Mouse (Mus musculus): ENCODE measurements around the gene Aadac.

The Aadac gene

DNA sequence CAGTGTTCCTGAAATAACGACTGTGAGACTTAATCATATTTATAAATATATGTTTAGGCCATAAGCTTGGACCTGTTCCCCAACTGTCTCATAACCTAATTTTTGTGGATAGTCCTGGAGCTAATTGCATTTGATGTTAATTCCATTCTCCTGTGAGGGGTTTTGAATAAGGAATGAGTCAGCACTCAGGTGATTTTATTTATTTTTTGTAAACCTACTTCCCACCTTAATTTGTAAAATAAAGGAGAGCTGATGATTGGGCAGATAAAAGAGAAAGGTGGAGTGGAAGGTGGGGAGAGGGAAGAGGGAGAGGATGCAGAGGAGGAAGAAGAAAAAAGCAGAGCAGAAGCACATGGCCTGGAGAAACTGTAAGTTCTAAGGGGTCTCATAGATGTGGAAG, at the start of gene Aadac:
Gene Aadac, plus strand, starts transcription at position 301 of the 400 bp plus-strand sequence.
- no peak for DNase-seq (ENCODE audit: low read depth, low spot score)

DNA sequence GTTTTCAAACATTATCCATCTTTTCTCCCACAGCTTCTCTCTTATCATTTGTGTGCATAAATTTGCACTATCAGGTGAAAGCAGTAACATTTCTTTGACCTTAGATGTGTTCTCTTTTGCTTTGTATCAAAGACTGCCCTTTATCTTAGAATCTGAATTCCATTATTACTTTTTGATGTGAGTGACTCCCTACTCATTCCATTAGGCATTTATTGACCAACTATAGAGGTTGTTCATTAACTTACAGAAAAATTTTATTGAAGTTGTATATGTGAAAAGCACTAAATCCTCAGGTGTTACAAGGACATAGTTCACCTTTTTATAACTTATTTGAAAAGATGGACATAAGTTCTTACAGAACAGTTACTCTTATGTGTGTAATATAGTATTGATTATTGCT, 21.9 kb upstream of the Aadac start:
- DNase-seq (ENCODE audit: low read depth, low spot score), result no peak

DNA sequence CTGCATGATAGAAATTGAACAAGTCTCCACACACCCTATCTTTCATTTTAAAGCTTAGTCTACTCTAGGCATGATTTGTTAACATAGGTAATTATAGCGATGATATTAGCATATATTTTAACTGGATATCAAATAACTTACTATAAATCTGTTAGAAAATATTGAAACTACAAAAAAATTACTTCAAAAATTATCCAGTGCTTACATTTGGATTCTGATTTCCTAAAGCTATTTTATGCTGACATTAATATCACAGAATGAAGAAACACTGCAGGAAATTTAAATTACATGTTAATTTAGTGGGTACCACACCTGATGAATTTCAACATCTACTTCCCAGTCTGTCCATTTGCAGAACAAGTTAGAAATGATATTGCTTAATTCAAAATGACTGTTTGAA, 19.1 kb upstream of the Aadac start, which contains the start of gene Aadacl2:
Gene Aadacl2, plus strand, starts transcription at position 301 of the 400 bp plus-strand sequence.
- DNase-seq (ENCODE audit: low read depth, low spot score), result no peak

DNA sequence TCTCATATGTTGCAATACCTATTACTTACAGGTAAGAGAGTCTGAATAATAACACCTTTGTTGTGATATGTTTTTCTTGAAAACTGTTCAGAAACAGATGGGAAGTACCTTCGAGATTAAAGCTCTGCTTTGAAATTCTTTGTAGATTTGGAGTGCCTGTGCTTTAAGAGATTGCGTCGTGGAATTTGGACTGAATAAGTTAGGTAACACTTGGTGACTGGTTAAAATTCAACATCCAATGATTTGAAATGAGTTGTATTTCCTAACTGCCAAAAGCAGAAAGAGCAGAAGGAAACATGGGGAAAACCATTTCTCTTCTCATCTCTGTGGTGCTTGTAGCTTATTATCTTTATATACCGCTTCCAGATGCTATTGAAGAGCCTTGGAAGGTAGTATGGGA, 6.0 kb downstream of the Aadac start:
- no peak for DNase-seq (ENCODE audit: low read depth, low spot score)

DNA sequence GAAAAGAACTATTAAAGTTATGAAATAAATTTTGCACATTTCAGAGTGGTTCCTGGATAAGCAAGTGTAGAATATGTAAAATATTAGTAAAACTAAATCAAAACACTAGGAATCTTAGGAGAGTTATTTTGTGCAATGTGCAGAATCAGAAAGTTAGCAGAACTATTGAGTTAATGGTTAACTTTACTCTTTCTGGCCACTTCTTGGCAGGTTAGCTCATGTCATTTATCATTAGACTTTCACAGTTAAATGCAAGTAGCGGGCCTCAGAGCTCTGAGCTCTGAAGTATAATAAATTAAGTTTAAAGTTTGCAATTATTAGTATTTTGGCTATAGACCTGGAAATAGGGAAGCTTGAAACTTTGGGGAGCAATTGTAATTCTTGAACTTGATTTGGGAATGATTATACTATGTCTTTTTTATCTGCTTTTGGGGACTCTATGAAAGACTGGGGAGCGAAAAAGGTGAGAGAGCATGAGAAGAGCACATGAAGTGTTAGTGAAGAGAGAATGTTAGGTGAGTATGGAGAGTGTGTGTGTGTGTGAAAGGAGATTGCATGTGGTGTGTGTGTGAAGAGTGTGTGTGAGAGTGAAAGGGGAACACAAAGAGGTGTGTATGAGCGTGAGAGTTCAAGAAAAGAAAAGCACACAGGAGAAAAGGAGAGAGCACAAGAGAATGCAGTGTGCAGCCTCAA, 20.9 kb downstream of the Aadac start:
- no peak for DNase-seq (ENCODE audit: low read depth, low spot score)

DNA sequence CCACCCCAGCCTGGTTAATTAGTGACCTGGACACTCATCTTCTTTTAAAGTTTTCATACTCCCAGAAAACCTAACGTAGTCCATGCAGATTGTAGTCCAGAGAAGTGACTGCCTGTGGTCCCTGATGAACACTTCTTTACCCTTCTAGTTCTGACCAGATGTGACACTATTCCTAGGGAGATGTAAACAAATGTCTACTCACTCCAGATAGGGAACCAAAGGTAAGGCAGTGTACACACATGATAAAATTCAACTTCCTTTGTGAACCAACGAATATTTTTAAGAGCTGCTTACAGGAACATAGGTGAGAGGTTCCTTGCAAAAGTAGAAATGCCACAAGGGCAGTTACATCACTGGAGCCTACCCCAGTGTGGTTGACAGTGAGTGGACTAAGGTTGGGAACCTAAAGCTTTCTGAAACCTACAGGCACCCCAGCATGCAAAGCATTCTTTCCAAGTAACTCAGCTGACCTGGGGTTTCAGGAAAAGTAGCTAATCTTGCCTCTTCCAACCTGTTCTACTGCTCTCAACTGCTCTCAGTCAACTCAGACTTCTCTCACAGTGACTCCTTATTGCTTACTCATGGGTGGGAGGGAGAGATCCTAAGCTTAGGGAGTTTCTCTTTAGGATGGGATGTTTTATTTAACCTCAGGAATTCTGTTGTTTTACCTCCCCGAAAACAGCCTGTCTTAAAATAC, 27.9 kb downstream of the Aadac start:
- DNase-seq (ENCODE audit: low read depth, low spot score), result no peak

DNA sequence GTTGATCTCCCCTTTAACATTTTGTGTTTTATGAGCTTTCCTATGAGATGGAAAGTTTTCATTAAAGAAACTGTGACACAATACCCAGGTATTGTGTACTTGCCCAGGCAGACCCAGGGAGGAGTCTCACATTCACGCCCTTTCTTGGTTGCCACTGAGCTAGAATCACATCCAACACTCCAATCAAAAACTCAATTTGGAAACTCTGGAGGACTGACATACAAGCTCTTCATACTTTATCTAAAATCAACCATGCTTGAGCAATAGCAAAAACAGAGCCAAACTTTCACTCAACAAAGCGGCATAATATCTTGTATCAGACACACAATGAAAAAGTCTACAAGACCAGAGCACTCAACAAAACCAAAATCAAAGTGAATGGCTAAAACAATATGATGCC, 28.4 kb downstream of the Aadac start:
- no peak for DNase-seq (ENCODE audit: low read depth, low spot score)

DNA sequence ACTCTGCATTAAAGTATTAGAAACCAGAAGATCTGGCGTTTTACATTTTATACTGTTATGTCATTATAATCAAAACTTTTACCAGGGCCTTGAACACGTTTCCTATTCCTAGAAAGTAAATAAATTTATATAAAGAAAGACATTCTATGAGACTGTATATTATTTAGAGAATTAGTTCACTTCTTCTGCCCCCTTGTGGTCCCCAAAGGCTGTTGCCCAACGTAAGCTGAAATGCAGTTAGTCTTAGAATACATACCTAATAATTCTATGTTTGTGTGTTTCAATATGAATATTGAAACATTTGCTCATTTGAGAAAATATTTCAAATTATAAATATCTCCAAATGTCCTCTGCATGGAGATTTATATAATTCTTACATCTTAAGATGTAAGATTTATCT, 30.9 kb downstream of the Aadac start:
- peak; percentile 7 for DNase-seq (ENCODE audit: low read depth, low spot score)

DNA sequence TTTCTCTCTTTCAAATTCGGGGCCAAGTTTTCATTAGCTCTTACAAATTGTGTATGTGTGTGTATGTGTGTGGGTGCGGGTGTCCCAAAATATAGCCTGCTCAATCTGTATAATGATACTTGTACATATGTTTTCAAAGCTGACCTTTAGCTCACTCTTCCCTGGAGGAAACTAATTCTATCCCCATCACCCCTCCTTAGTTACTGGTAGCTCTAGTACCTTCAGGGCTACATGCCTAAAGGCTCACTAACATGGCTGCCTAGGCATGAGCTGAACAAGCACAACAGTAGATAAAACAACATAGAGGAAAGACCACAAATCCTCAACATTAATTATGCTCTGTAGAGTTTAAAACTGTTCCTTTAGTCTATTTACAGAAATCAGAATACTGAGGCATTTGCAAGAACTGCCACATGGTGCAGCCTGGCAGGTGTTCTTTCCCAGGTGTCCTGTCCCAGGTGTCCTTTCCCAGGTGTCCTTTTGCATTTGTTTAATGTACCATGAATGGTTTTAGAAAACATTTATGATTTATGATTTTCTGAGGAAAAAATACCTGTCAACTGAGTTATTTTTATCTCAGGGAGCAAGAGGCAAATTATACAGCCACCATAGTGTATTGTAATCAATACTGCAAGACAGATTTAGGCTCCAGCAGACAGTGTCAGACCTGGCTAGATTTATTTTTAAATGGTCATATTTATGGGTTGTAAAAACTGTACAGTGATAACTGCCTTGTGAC, 31.7 kb downstream of the Aadac start:
- DNase-seq (ENCODE audit: low read depth, low spot score), result no peak

DNA sequence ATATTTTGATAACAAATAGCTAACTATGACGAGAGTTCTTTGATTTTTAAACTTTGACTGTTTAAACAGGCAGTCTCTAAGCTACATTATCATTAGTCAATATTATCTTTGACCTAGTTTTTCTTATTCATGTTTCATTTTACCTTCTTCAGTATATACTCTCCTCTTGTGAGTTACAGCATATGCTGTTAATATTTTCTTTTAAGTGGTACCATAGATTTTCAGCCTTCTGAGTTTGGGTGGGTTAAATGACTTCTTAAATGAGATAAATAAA, 32.2 kb downstream of the Aadac start:
- DNase-seq (ENCODE audit: low read depth, low spot score), result no peak

DNA sequence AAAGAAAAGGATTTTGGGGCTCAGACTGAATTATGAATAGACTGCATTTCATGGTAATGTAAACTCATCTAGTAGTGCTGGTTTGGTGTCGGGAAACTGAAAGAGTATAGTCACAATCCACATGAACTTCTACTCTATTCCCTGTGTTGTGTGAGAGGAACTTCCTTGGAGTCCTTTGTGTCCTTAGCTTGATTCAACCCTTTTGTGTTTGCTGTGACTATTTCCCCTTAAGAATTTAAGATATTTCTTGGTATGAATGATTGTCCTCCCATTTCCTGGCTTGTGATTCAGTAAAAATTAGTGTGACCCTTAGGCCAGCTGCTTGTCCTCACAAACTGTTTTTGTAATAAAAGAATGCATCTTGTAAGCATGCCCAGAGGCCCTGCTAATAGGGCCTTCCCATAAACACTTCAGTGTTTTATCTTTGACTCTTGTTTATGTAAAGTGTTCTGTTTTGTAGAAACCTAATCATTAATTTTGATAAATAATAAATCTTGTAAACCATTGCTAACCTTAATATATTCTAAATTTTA, 53.4 kb downstream of the Aadac start:
- no peak for DNase-seq (ENCODE audit: low read depth, low spot score)

DNA sequence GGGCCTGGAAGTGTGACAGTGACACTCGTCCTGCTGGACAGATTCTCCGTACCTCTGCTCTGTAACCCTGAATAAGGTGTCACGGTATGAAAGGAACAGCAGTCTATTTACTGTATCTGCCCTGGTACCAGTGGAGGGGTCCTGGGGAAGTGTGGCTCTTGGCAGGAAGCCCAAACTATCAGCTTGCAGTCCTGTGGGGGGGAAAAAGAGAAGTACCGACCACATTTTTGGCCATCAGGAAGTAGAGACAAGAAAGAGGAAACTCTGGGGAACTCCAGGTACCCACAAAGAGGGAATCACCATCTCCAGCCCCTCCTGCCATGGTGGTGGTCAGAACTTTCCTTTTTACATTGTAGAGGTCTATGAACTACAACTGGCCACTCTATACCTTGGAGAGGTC, 55.1 kb downstream of the Aadac start:
- no peak for DNase-seq (ENCODE audit: low read depth, low spot score)

DNA sequence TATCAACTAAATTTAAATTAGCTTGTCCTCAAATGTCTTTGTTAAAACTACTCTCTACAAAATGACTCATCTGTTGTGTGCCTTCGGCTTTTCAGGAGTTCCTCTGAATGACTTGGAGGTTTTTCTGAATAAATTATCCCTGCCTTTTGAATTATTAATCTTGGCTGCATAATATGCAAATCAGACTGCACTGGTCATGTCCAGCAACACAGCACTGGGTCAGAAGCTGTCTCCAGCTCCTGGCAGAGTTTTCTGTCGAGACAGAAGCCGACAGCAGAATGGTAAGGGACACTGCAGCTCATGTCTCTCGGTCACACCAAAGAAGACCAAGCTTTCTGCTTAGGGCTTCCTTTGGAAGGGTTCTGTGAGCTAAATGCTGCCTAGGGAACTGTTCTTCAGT, 56.1 kb downstream of the Aadac start, which contains the start of gene Sucnr1:
Gene Sucnr1, plus strand, starts transcription at position 222 of the 400 bp plus-strand sequence.
- no peak for DNase-seq (ENCODE audit: low read depth, low spot score)

DNA sequence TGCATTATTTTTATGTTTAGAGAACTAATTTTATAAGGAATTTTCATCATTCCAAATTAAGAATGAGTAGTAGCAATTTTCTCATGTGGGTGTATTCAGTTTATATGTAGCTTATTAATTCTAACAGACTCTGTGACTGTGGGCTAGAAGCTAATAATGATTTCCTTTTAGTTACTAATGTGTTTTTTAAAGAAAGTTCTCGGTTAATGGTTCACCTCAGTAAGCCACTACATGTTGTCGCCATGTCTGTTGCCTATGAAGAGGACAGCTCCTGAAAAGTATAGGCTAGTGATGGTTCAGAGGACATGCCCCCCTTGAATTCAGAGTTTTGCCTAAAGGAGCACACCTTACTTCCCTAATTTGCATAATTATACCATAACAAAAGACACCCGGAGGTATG, 57.2 kb downstream of the Aadac start:
- DNase-seq (ENCODE audit: low read depth, low spot score), result no peak

DNA sequence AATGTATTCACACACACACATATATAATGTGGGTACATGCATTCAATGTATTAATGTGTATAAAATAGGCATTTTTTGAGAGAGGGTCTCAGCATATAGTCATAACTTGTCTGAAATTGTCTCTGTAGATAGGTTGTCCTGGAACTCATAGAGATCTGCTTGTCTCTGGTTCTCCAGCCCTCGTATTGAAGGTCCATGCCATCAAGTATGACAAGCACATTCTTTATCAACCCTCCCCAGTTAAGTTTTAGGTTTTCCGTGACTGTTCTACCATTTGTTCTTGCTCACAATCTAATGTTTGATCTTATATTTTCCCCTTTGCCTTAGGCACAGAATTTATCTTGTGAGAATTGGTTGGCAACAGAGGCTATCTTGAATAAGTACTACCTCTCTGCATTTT, 60.2 kb downstream of the Aadac start:
- DNase-seq (ENCODE audit: low read depth, low spot score), result no peak

Data from CD4-positive helper T cell, adult 2 months (primary cell).